Mouse (Mus musculus): ENCODE results near the gene March8.

DNA sequence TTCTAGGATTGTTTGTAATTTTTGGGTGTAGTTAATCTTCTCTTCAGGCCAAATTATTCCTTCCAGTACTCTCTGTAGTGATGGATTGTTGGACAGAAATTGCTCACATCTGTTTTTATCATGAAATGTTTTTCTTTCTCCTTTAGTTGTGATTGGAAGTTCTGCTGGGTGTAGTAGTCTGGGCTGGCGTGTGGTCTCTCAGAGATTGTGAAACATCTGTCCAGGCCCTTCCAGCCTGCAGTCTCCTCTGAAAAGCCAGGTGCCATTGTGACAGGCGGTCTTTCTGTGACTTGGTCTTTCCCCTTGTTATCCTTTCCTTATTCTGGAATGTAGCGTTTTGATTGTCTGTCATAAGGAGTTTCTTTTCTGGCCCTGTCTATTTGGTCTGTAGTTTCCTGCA, 18.6 kb upstream of the March8 start:
- TF ChIP-seq E2F4 (IDR thresholded peaks at IDR 0.05; ENCODE audit: borderline replicate concordance, low read depth, low read length) (no peak), USF1 (IDR thresholded peaks at IDR 0.05; ENCODE audit: low read depth, low read length) (no peak), TBP (IDR thresholded peaks at IDR 0.05; ENCODE audit: low read depth, low read length) (no peak), TAL1 (IDR thresholded peaks at IDR 0.05; ENCODE audit: low read length) (no peak), POLR2A (IDR thresholded peaks at IDR 0.05; ENCODE audit: control insufficient read depth in 1 of 2, insufficient read depth in 1 of 2, low read depth in 1 of 2, low read length in 2 of 2, poor library complexity in 1 of 2) (no peak), CTCF (IDR thresholded peaks at IDR 0.05 in 2 of 3, conservative IDR thresholded peaks at IDR 0.05 in 1 of 3; ENCODE audit: control insufficient read depth in 1 of 3, insufficient read depth in 1 of 3, low read depth in 2 of 3, low read length in 3 of 3, poor library complexity in 1 of 3, severe bottlenecking in 1 of 3) (no peak), CHD2 (IDR thresholded peaks at IDR 0.05; ENCODE audit: low read length) (no peak), MAFK (IDR thresholded peaks at IDR 0.05; ENCODE audit: borderline replicate concordance, low read depth, low read length) (no peak)

All from MEL (cell line).